Mouse (Mus musculus) myocyte (in vitro differentiated cells): ENCODE measurements around the gene Bad. TPM values are rescaled to one million over a fixed set of nuclear protein-coding genes. Genes with fewer than 3 reads are reported as not detected.
"Not testable (repeated sequence)": the region's sequence is repeated elsewhere in the genome, so short reads cannot be mapped to it uniquely, and the experiment has no call there.

Experiments
- H3K27me3 ChIP-seq: one replicate; pipeline ENCODE4 v1.6.1; 2011; ENCODE audit not compliant: control insufficient read depth, insufficient read depth, insufficient read length
- H3K36me3 ChIP-seq: one replicate; pipeline ENCODE4 v1.6.1; 2011; ENCODE audit not compliant: control insufficient read depth, insufficient read depth
- H3K4me2 ChIP-seq: one replicate; pipeline ENCODE4 v1.6.1; 2011; ENCODE audit warnings: low read depth, control low read depth
- H3K4me3 ChIP-seq: one replicate; pipeline ENCODE4 v1.5.1; 2011; ENCODE audit warnings: mild to moderate bottlenecking, control low read depth, moderate library complexity
- H3K79me2 ChIP-seq: one replicate; pipeline ENCODE4 v1.6.1; 2011; ENCODE audit not compliant: control insufficient read depth, insufficient read depth
- H3ac ChIP-seq: one replicate; pipeline ENCODE4 v1.6.1; 2011; ENCODE audit not compliant: control insufficient read depth, insufficient read length
- CEBPB ChIP-seq: IDR thresholded peaks from 2 replicates; pipeline ENCODE4 v1.6.1; 2011; ENCODE audit warnings: mild to moderate bottlenecking, moderate library complexity; ENCODE audit not compliant: poor library complexity, insufficient read depth, severe bottlenecking
- MAX ChIP-seq: IDR thresholded peaks from one replicate; pipeline ENCODE4 v1.6.1; 2011; ENCODE audit warnings: low read depth, mild to moderate bottlenecking, control low read depth
- MYOD1 ChIP-seq, 3 experiments: IDR thresholded peaks; one replicate each; pipeline ENCODE4 v1.6.1; 2011; ENCODE audit warnings: control low read depth in 2 of 3, low read depth in 2 of 3, mild to moderate bottlenecking in 2 of 3, moderate library complexity in 1 of 3; ENCODE audit not compliant: insufficient read length in 2 of 3, control insufficient read depth in 1 of 3
- MYOG ChIP-seq, 3 experiments: IDR thresholded peaks; one replicate each; pipeline ENCODE4 v1.6.1; 2011; ENCODE audit warnings: control low read depth in 2 of 3, low read depth in 2 of 3, mild to moderate bottlenecking in 2 of 3; ENCODE audit not compliant: insufficient read length in 2 of 3, control insufficient read depth in 1 of 3, insufficient read depth in 1 of 3
- POLR2A ChIP-seq: IDR thresholded peaks from one replicate; pipeline ENCODE4 v1.6.1; 2011; ENCODE audit warnings: low read depth, mild to moderate bottlenecking, control low read depth, moderate library complexity; ENCODE audit not compliant: insufficient read length
- POLR2AphosphoS2 ChIP-seq: IDR thresholded peaks from one replicate; pipeline ENCODE4 v1.6.1; 2011; ENCODE audit warnings: low read depth, control low read depth; ENCODE audit not compliant: insufficient read length
- REST ChIP-seq: IDR thresholded peaks from one replicate; pipeline ENCODE4 v1.6.1; 2011; ENCODE audit warnings: mild to moderate bottlenecking, control low read depth, moderate library complexity; ENCODE audit not compliant: insufficient read depth, insufficient read length
- SRF ChIP-seq: IDR thresholded peaks from one replicate; pipeline ENCODE4 v1.6.1; 2011; ENCODE audit warnings: low read depth; ENCODE audit not compliant: control insufficient read depth, insufficient read length
- TCF12 ChIP-seq: IDR thresholded peaks from one replicate; pipeline ENCODE4 v1.6.1; 2011; ENCODE audit warnings: mild to moderate bottlenecking, control low read depth; ENCODE audit not compliant: poor library complexity, insufficient read depth, severe bottlenecking
- TCF3 ChIP-seq: IDR thresholded peaks from one replicate; pipeline ENCODE4 v1.6.1; 2011; ENCODE audit warnings: low read depth, control low read depth; ENCODE audit not compliant: insufficient read length
- USF1 ChIP-seq: IDR thresholded peaks from one replicate; pipeline ENCODE4 v1.6.1; 2011; ENCODE audit warnings: low read depth, mild to moderate bottlenecking, control low read depth, moderate library complexity
- polyA plus RNA-seq: library from polyadenylated mRNA; unstranded; fragments of >200 nt; fragmentation: generic; extraction: Trizol; gene quantifications from one replicate; pipeline ENCODE4 v1.2.1, GENCODE M21; 2012; ENCODE audit warnings: missing spikeins

Bad gene
- 76.1 TPM for polyA plus RNA-seq

DNA sequence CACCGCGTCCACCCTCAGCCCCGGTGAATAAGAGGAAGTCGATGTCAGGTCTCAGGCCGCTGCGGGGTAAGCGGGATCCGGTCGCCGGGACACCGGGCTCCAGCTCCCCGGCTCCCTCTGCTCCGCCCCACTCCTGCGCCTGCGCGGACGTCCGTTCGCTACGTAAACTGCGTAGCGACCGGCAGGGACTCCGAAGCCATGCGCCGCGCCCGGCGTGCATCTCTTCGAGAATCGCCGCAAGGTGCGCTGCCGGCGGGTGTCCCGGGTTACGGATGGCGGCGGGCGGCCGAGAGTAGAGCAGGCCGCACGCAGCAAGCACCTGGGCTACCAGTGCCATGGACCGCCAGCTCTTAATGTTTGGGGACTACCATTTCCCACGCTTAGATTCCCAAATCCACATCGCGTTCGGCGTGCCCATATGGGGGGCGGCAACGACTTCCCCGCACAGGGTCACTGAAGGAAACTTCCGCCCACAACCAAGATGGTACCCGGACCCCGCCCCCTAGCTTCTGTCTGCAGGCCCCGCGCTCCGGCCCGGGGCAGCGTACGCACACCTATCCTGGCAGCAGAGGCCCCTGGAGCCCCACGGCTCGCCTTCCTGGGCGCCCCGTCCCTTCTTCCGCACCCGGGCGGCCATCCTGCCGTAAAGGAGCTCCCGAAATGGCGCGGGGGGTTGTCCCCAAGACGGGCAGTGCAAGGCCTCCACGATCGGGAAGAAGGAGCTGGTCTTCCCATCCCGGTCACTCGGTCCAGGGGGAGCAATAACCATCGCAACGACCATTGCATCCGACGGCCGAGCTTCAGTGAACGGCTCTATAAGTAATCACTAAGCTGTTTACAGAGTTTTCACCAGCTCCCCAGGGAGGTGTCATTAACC is at the start of gene Bad:
Bad (plus strand) TSS at position 490 of the 877 bp plus-strand sequence.
- peak within 1 kb of the TSS; percentile 13 for H3ac ChIP-seq
- H3K4me2 ChIP-seq: peak within 1 kb of the TSS; percentile 87
- H3K79me2 ChIP-seq: peaks cover 14% of the 10 kb centered on the region
- no peaks in the 10 kb centered on the region for H3K36me3 ChIP-seq
- no peaks in the 10 kb centered on the region for H3K27me3 ChIP-seq
- peak; percentile 92 for TF ChIP-seq POLR2AphosphoS2
- no peak for TF ChIP-seq USF1
- TF ChIP-seq SRF: peak; percentile 45
- peak; percentile 61 for TF ChIP-seq POLR2A
- TF ChIP-seq MAX: no peak
- TF ChIP-seq CEBPB: no peak
- no peak for TF ChIP-seq REST
- TF ChIP-seq MYOD1 (IDR thresholded peaks at IDR 0.05; ENCODE audit: control insufficient read depth in 1 of 3, insufficient read length in 2 of 3, low read depth in 2 of 3): no peak
- peak within 1 kb of the TSS; percentile 98 for H3K4me3 ChIP-seq

GRCm38 (mm10) chr19:6892512-6892911 is 49.1 kb upstream of the Bad start:
- TF ChIP-seq MYOG (IDR thresholded peaks at IDR 0.05; ENCODE audit: control insufficient read depth in 1 of 3, insufficient read depth in 1 of 3, insufficient read length in 2 of 3, low read depth in 2 of 3) (no peak), REST (no peak), POLR2AphosphoS2 (no peak), USF1 (no peak), TCF12 (no peak), TCF3 (no peak)

GRCm38 (mm10) chr19:6893731-6894451 is 47.8 kb upstream of the Bad start:
- Histone ChIP-seq H3K4me2 (no peak overlapping the region), H3K4me3 (no peak overlapping the region), H3K27me3 (no peaks in the 10 kb centered on the region), H3K79me2 (no peaks in the 10 kb centered on the region), H3ac (no peak overlapping the region), H3K36me3 (no peaks in the 10 kb centered on the region)
- TF ChIP-seq MYOG (IDR thresholded peaks at IDR 0.05; ENCODE audit: control insufficient read depth in 1 of 3, insufficient read depth in 1 of 3, insufficient read length in 2 of 3, low read depth in 2 of 3) (no peak), POLR2AphosphoS2 (no peak)

More at GRCm38 (mm10) chr19:6892512-6892911, 49.1 kb upstream of the Bad start:
- Histone ChIP-seq H3K27me3 (no peaks in the 10 kb centered on the region), H3K4me2 (no peak overlapping the region), H3K4me3 (no peak overlapping the region), H3K79me2 (no peaks in the 10 kb centered on the region), H3K36me3 (no peaks in the 10 kb centered on the region), H3ac (no peak overlapping the region)

DNA sequence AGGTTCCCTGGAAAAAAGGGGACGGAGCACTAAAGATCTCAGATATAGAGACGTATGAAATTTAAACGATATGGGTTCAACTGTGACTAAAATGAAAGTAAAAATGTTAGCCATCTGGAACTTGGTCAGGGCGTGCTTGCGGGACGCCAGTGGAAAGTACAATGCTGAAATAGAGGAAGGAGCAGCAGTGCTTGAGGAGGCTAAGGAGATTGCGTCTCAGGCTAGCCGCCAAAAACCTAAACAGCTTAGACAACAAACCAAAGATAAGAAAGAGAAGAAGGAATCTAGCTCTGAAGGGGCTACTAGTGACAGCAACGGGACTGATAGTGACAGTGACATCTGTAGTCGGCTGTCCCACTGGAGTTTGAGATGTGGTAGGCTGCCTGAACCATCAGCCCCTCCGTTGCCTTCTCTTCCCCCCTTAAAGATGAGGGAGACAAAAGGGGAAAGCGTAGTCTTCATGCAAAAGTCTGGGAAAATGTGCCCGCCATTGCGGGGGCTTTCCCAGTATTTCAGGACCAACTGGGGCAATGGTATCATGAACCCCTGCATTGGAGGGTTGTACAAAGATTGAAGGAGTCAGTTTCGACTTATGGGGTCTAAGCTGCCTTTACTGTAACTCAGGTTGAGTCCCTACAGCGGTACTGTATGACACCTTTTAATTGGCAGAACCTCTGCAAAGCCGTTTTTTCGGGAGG is 45.9 kb upstream of the Bad start:
- not testable (repeated sequence) for H3K79me2 ChIP-seq, H3K36me3 ChIP-seq, H3ac ChIP-seq, H3K27me3 ChIP-seq, H3K4me3 ChIP-seq, H3K4me2 ChIP-seq

- Histone ChIP-seq H3K27me3 (no peaks in the 10 kb centered on the region), H3K36me3 (no peaks in the 10 kb centered on the region), H3K79me2 (no peaks in the 10 kb centered on the region), H3K4me2 (no peak overlapping the region), H3K4me3 (no peak overlapping the region), H3ac (no peak overlapping the region)
- TF ChIP-seq MYOD1 (IDR thresholded peaks at IDR 0.05; ENCODE audit: control insufficient read depth in 1 of 3, insufficient read length in 2 of 3, low read depth in 2 of 3): no peak
- TF ChIP-seq SRF: no peak
- no peak for TF ChIP-seq REST
- no peak for TF ChIP-seq MAX
- TF ChIP-seq POLR2A: no peak
- no peak for TF ChIP-seq USF1
Measured at GRCm38 (mm10) chr19:6899641-6900040, 42.0 kb upstream of the Bad start.
